Mouse (Mus musculus): ENCODE measurements at regions not wholly inside any gene's neighbourhood (a gene's known extent, or its start where the extent isn't known, plus 50 kb on each side); places are given as distances from the start of the nearest gene placed in this dataset.
A peak's percentile ranks its signal among the peaks of the same experiment; 100 is the strongest.
"Not testable (repeated sequence)": the region's sequence is repeated elsewhere in the genome, so short reads cannot be mapped to it uniquely, and the experiment has no call there.

GRCm38 (mm10) chr12:80055894-80056293, 56.9 kb downstream of the Zfp36l1 start:
- DNase-seq: not testable (repeated sequence)

GRCm38 (mm10) chr12:80055394-80055793, 57.4 kb downstream of the Zfp36l1 start:
- DNase-seq: no peak

- DNase-seq: no peak
These were observed 58.2 kb downstream of the Zfp36l1 start for GRCm38 (mm10) chr12:80054655-80055037.

- no peak for DNase-seq
These were observed 58.7 kb downstream of the Zfp36l1 start for GRCm38 (mm10) chr12:80053902-80054654.

GRCm38 (mm10) chr12:80048215-80048979, 64.4 kb downstream of the Zfp36l1 start:
- no peak for DNase-seq

GRCm38 (mm10) chr12:80046625-80047303, 66.0 kb downstream of the Zfp36l1 start:
- DNase-seq: no peak

GRCm38 (mm10) chr12:80041510-80042324, 71.1 kb downstream of the Zfp36l1 start:
- DNase-seq: no peak

GRCm38 (mm10) chr12:80041012-80041411, 71.8 kb downstream of the Zfp36l1 start:
- DNase-seq: no peak

- DNase-seq: no peak
These were observed 72.6 kb downstream of the Zfp36l1 start for GRCm38 (mm10) chr12:80040233-80040632.

- DNase-seq: no peak
These were observed 73.7 kb downstream of the Zfp36l1 start for GRCm38 (mm10) chr12:80039150-80039549.

- no peak for DNase-seq
These were observed 77.1 kb downstream of the Zfp36l1 start for GRCm38 (mm10) chr12:80035500-80036271.

GRCm38 (mm10) chr12:80034963-80035411, 77.8 kb downstream of the Zfp36l1 start:
- no peak for DNase-seq

GRCm38 (mm10) chr12:80034100-80034499, 78.7 kb downstream of the Zfp36l1 start:
- no peak for DNase-seq

GRCm38 (mm10) chr12:80032520-80032919, 80.3 kb downstream of the Zfp36l1 start:
- DNase-seq: no peak

GRCm38 (mm10) chr12:80028301-80028700, 84.5 kb downstream of the Zfp36l1 start:
- DNase-seq: no peak

GRCm38 (mm10) chr12:80023107-80024078, 89.4 kb downstream of the Zfp36l1 start:
- DNase-seq: no peak

- no peak for DNase-seq
These were observed 90.4 kb downstream of the Zfp36l1 start for GRCm38 (mm10) chr12:80022181-80023106.

- peak; percentile 40 for DNase-seq
These were observed 91.8 kb downstream of the Zfp36l1 start for GRCm38 (mm10) chr12:80021030-80021473.

- no peak for DNase-seq
These were observed 94.7 kb downstream of the Zfp36l1 start for GRCm38 (mm10) chr12:80018086-80018485.

Measured in thymus, postnatal 4 days (tissue).